Mouse (Mus musculus) spleen, postnatal 14 days (tissue): ENCODE measurements around the gene Runx1.

Source experiments
- DNase-seq, 2 experiments: peaks; one replicate each; pipeline ENCODE4 v3.0.0; 2021 to 2022; ENCODE audit warnings: low spot score in 2 of 2

The Runx1 gene

DNA sequence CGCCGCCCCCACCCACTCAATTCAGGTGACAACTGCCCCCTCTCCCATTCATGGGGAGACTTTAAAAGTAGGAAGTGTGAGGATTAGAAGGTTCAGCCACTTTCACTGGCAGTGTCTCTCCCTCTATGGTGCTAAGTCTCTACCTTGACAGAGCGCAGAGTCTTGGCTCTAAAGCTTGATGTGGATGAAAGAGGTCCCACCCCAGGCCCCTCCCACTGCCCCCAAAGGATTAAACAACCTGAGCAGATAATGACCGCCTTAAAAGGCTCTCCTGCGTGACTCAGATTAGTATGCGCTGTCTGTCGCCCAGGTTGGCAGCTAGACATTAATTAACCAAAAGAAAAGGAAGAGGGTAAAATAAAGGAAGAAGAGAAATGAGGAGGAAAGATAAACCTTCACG, 215.5 kb downstream of the Runx1 start:
- DNase-seq, result no peak

DNA sequence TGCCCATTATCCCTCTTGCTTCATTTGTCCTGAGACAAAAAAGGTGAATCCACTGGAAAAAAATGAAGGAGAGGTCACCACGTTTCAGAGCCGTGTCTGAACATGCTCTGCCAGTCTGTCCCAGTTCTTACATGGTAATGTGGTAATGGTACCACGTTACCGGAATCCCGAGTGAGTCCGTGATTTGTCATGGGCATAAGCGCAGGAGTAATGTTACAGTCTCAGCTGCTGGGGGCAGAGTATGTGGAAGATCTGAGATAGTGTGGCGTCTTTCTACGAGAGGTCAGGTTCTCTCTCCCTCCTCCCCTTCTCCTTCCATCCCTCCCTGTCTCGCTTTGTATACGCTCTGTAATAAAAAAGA, 216.3 kb downstream of the Runx1 start:
- no peak for DNase-seq

DNA sequence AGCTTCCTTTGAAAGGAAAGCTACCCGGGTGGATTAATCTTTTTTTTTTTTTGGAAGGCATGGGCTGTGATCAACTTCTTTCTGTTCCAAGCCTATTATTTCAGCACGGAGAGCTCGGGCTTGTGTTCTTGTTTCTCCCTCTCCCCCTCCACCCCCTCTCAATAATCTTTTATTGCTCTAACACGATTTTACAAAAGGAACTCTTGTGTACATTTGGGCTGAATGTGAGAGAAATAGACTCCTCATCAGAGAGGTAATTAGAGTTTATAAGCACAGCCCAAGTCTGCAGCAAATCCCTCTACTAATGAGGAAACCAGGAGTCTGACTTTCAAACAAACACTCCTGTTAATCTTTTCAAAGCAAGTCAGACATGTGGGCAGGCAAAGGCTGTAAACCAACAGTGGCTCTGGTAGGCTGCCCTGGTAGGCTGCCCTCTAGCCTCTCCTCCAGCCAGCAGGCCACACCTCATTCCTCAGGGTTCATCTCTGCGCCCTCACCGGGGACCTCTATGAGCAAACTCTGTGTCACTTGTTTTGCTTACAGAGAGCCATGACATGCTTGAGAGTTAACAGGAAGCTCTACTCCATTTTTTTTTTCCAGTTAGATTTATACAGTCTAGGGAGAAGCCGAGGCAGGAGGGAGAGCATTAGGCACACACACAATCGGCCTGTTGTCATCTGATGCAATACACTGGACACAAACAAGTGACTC, 216.8 kb downstream of the Runx1 start:
- DNase-seq, result no peak

DNA sequence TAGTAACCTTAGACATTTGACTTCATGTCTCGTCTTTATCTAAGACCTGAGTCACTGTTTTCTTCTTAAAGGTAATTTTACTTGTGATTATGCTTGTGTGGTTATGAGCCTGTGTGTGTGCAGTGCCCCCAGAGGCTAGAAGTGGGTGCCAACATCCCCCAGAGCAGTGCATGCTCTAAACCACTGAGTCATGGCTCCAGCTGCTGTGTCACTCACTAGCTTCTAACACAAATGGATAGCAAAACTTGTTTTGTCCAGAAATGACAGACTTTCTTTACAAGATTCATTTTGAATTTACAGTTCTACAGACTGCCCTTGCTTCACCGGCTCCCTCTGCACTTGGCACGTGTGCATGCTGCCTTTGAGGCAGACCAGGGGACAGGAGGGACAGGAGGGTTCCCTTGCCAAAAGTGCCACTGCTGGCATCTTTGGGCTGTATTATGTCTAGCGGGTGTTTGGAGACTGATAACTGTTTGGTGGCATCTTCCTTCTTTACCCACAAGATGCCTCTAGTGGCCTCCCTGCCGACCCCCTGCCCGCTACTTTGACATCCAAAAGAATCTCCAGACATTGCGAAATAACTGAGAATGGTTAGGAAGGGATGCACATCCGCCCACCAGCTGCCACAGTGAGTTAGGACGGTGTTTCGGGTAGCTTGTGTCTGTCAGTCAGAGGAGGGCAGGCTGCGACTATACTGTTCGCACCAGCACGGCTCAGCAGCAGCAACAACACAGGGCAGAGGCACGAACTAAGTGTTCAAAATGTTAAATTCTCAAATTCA, 217.6 kb downstream of the Runx1 start:
- no peak for DNase-seq

DNA sequence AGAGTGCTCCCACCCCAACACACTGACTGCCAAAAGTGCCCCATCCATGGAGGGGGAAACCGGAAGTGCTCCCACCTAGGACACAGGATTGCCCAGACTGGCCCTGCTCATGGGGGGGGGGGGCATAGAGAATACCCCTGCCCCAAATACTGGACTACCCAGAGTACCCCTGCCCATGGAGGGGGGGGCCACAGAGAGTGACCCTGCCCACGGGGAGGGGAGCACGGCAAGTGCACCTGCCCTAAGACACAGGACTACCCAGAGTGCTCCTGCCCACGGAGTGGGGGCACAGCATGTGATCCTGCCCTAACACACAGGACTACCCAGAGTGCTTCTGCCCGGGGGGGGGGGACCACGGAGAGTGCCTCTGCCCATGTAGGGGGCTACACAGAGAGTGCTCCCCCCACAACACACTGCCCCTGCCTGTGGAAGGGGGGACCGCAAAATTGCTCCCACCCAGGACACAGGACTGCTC, 219.4 kb downstream of the Runx1 start:
- no peak for DNase-seq

DNA sequence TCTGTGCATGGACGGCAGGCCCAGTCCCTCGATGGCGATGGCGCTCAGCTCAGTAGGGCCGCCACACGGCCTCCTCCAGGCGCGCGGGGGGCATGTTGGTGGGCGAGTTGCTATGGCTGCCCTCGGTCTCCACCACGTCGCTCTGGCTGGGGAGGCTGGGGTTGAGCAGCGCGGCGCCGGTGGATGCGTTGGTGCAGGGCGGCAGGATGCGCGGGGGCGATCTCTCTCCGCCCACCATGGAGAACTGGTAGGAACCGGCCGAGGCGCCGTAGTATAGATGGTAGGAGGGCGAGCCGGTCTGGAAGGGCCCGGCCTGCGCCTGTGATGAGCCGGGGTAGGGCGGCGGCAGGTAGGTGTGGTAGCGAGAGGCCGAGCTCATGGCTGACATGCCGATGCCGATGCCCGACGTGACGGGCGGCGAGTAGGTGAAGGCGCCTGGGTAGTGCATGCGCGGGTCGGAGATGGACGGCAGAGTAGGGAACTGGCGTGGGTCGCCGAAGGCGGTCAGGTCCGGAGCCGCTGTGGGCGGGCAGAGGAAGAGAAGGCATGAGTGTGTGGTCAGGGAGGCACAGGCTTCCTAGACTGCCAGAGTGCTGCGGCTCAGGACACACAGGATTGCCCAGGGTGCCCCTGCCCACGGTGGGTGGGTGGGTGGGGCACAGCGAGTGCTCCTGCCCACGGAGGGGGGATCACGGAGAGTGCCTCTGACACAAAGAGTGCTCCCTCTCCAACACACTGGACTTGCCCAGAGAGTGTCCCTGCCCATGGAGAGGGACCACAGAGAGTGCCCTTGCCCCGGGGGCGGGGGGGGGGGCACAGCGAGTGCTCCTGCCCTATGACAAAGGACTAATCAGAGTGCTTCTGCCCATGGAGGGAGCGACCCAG, 220.1 kb downstream of the Runx1 start:
- DNase-seq, result no peak

DNA sequence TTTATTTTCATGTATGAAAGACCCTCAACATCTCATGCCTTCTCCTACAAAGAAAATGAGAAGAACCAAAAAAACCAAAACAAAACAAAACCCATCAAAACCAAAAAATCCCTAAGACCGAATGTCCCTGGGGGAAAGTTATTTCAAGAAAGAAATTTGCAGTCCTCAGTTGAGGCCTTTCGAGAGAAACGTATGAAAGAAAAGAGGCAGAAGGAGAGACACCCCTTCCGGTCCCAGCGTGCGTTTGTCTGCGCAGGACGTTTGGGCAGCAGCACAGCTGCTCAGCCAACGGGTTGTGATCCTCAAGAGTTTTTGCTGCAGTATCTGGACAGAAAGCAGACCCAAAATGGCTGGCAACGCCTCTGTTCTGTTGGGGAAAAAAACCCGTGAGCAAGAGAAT, 223.4 kb downstream of the Runx1 start:
- no peak for DNase-seq

DNA sequence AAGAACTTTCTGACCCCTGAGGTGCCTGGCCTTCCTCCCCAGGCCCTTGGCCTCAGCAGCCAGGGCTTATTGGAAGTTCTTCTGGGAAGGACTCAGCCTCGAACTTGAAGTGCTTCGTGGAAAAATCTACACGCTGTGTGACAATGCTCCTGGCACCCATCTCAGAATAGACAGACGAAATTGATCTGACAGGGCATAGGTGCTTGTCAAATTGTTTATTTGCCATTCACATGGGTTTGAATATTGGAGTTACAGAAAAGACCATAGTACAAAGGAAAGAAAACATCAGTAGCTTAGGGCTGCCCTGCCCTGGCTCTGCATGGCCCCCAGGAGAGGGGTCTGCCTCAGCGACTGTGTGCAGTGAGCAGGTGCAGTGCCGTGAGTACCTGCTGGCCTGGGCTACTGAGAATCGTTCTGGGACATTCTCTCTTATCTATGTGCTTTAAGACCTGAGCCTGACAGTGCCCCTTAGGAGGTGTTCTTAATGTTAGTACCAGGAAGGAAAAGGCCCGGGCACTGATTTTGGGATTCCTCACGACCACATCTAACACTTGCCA, 224.6 kb downstream of the Runx1 start:
- DNase-seq, result no peak

DNA sequence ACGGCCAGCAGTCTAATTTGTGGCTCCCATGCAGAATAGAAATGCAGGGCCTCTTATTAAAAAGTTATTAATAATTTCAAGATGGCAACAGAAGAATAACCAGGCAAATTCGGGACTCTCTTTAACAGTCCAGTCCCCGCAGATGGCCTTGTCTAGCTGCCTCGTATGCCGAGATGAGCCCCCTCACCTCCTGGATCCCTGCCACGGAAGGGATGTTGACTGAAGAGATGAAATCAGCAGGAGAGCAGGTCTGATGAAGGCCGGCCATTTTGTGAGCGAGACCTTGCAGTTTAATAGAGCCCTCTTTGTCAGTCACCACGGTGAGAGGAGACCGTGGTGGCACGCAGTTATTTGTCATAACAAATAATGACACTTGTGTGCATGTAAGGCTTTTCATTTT, 226.5 kb downstream of the Runx1 start:
- DNase-seq, result no peak

DNA sequence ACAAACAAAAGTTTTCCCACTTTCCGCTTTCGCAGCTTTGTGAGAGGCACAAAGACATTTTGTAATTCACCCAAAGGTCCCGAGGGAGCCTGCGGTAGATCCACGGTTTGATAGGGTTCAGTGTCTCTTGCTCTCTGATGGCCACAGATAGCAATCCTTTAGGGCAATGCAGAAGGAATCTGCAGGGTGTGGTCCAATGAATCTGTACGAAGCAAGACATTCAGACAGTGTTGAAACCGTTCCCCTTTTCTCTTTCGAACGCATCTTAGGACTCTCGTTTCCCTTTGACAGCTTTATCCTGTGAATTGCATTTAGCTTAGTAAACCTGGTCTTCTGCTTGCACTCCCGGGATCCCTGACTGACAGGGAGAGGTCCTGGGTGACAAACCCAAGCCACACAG, 228.3 kb downstream of the Runx1 start:
- DNase-seq, result no peak

DNA sequence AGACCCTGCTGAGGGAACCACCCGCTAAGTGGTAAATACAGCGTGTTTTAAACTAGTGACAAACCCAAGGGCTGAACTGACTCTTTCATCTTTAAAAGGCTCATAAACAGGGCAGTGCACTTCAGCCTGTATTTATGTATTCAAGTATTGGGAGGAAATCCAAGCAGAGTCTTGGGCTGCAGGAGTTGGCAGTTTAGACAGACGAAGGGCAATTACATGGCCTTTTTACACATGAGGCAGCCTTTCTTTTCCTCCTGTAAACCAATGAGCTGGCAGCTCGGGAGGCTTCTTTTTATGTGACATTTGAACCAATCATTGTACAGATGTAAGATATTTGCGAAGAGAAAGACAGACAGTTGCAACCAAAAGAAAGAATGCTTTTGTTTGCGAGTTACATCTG, 233.7 kb downstream of the Runx1 start:
- no peak for DNase-seq

DNA sequence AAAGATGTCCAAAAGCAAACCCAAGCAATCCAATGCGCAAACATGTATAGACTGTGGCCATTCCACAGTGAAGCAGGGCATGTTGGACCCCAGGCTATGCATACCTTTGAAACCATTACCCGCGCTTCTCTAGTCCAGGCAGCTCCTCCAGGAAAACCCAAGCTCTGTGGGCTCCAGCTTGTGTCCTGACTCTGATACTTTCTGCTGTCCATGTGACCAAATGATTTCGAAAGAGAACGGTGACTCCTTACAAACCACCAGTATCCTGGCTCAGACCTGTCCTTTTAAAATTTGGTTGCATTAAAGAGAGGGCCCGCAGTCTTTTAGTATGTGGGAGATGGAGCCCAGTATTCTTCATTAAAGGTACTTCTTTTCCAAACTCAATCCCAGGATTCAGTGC, 234.2 kb downstream of the Runx1 start:
- DNase-seq, result no peak

DNA sequence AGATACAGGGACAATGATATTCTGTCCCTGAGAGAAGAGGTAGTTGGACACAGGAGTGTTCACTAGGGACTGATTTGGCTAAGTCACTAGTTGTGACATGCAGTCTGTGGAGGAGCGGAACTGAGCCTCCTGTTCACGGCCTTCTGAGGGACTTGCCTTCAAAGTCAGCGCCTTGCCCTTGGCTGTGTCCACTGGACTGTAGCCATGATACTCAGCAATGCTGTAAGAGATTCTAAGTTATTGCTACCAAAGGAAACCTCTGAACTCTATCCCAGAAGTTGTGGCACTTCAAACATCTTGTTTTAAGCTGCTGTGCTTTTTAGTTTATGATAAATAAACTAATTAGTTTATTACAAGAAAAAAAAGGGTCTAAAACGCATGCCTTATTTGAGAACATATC, 238.1 kb downstream of the Runx1 start:
- DNase-seq, result no peak

DNA sequence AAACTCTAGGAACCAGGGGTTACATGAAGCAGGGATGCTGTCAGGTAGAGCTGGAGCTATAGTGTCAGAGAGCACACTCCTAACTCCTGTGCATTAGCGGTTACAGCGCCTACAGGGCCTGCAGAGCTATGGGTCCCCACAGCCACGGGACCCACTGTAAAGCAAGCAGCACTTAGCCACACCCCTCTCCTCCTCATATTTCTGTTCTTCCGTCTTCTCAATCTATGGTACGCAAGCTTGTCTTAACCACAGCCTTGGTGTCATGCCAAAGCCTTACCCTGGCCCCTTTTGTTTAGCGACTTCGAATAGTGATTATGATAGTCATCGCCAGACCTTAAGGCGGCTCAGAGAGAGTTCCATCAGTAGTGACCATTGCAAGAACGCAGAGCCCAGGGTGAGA, 244.2 kb downstream of the Runx1 start:
- DNase-seq, result no peak

DNA sequence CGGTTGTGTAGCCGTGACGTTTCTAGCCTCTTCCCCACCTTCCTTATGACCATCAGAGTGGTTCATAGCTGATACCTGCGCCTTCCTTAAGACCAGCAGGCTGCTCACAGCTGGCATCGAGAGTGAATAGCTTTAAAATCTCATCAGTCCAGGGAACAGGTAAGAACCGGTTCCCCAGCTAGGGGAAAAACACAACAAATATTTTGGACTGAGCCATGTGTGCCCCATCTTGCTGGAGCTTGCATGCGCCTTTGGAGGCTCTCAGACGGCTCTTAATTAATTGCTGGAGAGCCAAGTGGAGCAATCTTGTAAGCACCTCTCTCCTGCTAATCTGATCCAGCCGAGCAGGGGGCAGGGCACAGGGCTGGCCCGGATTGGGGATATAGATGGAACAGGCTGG, 245.0 kb downstream of the Runx1 start:
- no peak for DNase-seq

DNA sequence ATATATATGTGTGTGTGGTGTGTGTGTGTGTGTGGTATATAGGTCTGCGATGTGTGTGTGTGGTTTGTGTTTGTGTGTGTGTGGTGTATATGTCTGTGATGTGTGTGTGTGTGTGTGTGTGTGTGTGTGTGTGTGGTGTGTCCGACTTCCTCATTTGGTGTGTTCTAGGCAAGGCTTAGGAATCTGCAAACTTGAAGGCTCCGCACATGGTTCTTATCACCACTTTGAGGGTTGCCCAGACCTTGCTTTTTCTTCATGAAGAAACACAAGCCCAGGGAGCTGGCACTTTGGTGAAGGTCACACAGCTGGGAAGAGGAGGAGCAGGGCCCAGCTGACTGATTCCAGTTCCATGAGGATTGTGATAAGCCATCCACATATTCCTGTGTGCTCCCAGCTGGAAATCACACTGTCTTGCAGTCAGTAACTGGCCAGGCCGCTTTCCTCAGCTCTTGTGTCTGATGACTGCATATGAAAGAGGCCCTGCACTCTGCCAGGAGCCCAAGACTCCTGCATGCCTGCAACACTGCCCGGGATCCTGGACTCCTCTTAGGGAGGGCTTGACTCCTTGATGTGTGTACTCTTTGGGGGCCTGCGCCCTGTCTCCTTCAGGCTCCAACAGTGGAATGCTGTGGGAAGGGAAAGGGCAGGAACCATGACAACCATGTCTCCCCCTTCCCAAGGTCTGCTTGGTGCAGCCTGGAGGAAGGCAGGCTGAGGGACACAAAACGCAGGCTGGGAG, 246.9 kb downstream of the Runx1 start:
- no peak for DNase-seq

DNA sequence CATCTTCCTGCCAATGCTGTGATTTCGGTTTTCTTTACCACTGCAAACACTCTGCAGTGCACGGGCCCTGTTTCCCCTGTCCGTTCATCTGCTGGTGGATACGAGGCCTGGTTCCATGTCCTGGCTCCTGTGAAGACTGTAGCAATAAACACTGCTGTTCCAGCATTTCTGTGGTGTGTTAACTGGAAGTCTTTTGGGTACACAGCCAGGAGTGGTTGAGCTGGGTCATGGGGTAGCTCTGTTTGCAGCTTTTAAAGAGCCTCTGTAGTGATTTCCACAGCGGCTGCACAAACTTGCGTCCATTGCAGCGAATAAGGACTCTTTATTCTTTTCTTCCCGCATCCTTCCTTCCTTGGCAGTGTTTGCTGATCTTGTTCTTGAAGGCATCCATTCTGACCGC, 248.6 kb downstream of the Runx1 start:
- DNase-seq, result no peak

DNA sequence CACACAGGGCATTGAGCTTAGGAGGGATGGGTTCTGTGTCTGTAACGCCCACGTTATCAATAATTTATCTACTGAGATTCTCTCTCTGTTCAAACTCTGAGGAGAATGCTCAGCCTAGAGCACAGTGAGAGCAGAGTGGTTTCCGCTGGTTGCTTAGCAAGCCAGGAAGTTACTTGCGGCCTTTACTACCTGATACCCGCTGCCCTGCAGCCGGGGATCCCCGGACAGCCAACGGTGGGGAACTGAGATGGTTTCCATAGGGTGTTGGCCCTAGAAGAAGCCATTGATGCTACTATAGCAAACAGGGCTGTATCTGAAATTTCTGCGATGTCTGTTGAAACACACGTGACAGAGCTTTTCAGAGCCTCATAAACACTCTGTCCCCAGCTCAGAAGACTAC, 250.2 kb downstream of the Runx1 start:
- no peak for DNase-seq

DNA sequence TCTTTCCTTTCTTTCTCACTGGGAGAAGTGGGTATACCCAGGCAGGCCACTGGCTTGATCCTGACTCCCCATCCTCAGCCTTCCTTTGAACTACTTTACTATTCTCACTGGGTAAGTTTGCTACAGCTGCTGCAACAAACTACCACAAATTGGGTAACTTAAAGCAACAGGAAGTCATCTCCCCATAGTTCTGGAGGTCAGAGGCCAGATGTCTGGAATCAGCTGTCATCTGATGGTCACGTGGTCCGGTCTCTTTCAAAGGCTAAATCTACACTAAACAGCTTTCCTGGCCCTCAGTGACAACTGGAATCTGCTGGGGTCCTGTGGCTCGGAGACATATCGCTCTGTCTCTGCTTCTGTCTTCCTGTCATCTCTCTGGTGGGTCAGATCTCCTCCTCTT, 252.8 kb downstream of the Runx1 start:
- DNase-seq, result no peak

DNA sequence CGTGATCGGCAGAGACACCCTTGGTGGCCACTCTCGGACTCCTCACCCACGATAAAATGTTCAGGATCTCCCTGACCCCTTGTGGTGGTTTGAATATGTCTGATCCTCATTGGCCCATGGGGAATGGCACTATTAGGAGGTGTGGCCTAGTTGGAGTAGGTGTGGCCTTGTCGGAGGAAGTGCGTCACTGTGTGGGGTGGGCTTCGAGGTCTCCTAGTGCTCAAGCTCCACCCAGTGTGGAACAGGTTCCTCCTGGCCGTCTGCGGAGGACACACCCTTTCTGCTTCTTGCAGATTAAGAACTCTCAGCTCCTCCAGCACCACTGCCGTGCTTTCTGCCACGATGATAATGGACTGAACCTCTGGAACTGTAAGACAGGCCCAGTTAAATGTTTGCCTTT, 254.7 kb downstream of the Runx1 start:
- DNase-seq, result no peak

DNA sequence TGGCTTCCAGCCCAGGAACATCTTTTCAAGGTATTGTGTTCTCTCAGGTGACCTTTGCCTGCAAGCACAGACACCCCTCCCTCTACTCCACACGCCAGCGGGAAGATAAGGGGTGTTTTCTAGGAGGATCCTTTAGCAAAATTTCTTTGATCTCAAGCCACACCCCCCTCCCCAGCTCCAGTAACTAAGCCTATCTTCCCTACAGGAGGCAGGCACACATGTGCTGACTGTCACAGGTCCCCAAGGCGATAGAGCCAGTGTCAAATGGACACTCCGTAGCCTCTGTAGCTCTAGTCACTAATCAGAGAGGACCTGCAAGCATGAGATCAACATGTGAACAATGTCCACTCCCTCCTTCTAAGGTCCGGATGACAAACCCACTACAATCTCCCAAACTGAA, 259.8 kb downstream of the Runx1 start:
- DNase-seq, result no peak

DNA sequence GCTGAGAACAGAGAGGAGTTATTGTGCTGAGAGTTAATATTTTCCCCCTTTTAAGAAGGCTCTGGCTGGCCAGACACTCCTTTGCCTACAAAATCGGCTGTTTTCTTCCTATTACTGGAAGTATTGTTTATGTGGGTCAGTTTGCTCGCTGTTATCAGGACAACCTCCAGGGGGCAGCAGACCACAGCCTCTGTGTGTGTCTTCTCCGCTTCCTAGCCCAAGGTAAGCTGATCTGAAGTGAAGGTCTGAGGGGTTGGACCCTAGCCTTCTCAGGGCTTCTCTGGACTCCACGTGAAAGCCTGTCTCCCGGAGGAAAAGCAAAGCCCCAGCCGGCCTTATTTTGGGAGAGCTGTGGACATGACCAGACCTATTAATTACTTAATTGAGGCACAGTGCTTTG, 260.2 kb downstream of the Runx1 start:
- DNase-seq, result peak; percentile 36 to 65
